Mouse (Mus musculus) lung, postnatal 0 days (tissue): ENCODE measurements around the gene Esyt1.

Experiments
- CTCF ChIP-seq: IDR thresholded peaks from 2 replicates; pipeline ENCODE4 v1.5.1; 2016; ENCODE audit warnings: antibody characterized with exemption, mild to moderate bottlenecking
- EP300 ChIP-seq: IDR thresholded peaks from 2 replicates; pipeline ENCODE4 v1.6.1; 2016; ENCODE audit warnings: antibody characterized with exemption, mild to moderate bottlenecking, control low read depth

DNA sequence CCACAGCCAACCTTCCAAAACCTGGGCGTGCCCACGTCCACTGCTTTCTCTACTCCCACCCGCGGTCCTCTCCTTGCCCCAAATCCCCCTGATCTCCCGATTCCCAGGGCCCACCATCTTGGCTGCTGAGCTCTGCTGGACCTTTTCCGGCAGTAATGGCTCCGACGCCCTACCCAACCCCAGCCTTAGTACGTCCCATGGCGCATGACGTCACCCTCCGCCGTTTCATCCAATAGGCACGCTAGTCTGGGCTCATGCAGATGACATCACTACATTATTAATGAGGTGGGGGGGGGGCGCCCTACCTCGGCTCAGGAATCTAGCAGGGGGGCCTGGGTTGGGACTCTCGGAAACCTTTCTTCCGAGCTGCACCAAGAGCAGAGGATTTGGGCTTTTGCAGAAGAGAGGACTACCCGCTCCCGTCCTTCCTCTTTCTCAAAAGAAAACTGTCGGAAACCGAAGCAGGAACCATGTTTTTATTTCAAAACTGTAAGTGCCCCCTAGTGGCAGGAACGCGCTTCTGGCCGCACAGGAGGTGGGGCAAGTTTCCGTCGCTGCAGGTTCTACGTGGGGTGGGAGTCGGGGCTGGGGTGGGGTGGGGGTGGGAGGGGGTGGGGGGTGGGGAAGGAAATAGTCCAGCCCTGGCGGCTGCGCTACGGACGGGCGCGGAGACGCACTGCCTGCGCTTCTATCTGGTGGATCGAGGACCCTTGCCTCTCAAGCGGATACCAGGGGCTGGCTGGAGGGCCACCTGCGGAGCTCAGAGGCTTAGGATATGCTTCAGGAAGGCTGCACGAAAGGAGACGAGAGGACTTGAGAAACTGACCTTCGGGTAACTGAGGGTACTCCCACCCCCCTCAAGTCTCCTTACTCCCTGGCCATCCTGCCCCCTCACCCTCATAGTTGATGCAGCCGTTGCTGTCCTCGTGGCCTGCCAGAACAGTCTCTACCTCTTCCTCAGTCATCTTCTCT lies 31.7 kb downstream of the Esyt1 start, which contains the start of gene Myl6:
- TF ChIP-seq CTCF (peak; percentile 79), EP300 (peak; percentile 80; the same call in 1 of the 2 replicates)
